Mouse (Mus musculus) heart, postnatal 14 days (tissue): ENCODE measurements around the gene Idh3b. TPM values are rescaled to one million over a fixed set of nuclear protein-coding genes. Genes with fewer than 3 reads are reported as not detected.
A peak's percentile ranks its signal among the peaks of the same experiment; 100 is the strongest.

ENCODE experiments used
- DNase-seq, 2 experiments: peaks; one replicate each; pipeline ENCODE4 v3.0.0; 2021 to 2022
- intact Hi-C: fragments of 180-260 bp; cut with DNase I; formaldehyde crosslinking; loops from one replicate; pipeline ENCODE4 v1.15.1; 2025
- total RNA-seq, 2 experiments: library from RNA; stranded (reverse); gene quantifications; 2 replicates each; pipeline ENCODE4 v1.2.3; 2021

Idh3b gene
- total RNA-seq, 2 experiments from 2014 or later = 678 to 685 TPM

- DNase-seq = peak; percentile 99
- intact Hi-C loops = no loop called here
These were observed 10.0 kb downstream of the Idh3b start, which contains the start of gene Nop56 for GRCm38 (mm10) chr2:130274149-130274861. Gene Nop56, plus strand, starts transcription at chr2:130274430.

DNA sequence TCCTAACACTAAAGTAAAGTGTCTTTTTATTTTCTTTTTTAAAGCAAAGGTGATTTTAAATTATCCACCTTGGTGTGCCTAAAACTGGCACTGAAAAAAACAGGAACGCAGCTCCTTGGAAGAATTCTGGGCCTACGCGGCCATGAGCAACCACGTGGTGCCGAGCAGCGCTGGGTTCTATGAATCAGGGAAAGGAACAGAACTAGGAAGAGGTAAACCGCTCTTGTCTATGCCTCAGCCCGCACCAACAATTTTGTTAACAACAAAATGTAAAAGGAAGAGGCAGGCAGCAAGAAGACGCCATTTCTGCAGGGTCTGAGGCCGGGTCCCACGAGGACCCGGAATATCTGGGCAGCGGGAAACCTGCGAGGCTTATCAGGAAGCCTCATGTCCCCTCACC is 10.6 kb downstream of the Idh3b start:
- intact Hi-C loops = loop anchor here (2.0 kb wide), 1 partner anchor 95 kb away; the partner anchor contains the start of gene Snrpb
- no peak for DNase-seq

DNA sequence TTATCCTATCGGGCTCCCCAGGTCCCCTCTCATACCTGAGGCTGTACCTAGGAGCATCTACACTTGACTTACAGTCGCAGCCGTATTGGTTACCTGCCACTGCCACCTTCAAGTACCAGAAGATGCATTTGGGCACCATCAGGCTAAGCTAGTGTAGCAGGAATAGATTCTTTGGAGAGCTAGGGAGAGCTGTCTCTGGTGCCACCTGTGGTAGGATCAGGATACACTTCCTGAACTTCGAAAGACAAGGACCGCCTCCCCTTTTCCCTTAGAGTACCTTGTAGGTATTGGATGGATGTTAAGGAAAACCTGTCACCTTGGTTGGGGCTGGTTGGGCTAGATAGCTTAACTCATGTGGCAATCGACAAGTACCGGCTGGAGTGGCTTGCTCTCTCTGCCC is 16.3 kb downstream of the Idh3b start:
- intact Hi-C loops = no loop called here
- no peak for DNase-seq

- no peak for DNase-seq
- intact Hi-C loops = no loop called here
These were observed 18.8 kb downstream of the Idh3b start for GRCm38 (mm10) chr2:130265520-130265919.

DNA sequence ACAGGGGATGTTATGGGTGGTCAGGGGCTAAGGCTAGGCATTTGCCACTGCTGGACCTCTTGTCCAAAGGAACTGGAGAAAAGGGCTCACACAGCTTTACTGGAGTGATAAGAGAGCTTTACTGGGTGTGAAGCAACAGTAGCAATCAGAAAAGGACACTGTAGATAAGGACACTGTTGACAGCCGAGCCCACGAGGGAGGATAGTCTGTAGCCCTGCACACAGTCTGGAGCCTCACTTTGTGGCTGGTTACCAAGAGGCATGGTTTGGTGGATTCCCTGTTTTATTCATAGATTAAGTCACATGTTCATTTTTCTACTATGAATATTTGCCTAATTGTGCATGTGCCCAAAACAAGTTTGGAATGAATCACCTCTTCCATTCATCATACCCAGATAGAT is 21.9 kb downstream of the Idh3b start:
- intact Hi-C loops = no loop called here
- no peak for DNase-seq

GRCm38 (mm10) chr2:130261914-130262313 is 22.4 kb downstream of the Idh3b start:
- no peak for DNase-seq
- intact Hi-C loops = no loop called here

DNA sequence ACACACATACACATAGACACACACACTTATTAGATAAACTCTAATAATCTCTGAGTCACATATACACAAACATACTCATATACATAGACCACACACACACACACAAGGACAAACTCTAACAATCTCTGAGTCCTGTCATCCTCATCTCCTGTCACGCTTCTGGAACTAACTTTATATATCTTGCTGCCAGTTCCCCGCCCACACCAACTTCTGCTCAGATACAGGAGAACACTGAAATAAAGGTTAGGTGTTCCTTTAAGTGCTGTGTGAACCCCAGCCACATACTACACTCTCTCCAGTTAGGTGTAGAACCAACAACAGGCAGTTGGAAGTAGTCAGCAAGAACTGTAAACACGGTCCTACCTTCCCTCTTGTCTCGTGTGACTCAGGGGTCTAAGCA is 23.5 kb downstream of the Idh3b start:
- DNase-seq = no peak
- intact Hi-C loops = no loop called here

DNA sequence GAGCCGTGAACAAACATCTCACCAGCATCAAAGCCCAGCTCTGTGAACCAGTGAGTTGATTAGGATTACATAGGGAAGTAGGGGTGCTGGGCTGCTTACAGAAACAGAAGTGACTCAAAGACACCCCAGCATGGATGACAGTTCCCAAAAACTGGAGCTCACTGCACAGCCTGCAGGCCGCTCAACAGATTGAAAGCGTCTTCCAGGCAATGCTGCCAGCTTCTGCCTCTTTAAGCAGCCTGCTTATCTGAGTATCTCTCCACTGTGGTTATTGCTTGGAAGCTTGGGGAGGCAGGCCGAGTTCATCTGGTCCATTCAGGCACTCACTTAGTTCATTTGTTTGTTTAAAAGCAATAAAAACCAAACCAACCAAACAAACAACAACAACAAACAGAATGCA is 27.6 kb downstream of the Idh3b start:
- intact Hi-C loops = no loop called here

DNA sequence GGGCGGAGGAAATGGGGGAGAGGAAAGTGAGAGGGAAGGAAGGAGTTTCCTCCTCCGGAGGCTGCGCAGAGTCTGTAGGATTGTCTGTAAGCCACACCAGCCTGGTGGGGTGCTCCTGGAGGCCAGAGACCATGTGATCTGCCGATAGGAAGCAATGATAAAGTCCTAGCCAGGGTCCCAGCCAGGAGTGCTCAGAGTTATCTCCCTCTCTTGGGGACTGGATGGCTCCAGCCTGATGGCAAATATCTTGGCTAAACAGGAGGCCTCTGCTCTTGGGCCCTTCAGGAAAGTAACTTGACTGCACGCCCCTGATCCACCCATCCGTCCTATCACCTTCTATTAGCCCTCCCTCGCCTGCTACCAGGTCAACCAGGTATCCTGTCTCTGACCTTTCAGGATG is 36.1 kb downstream of the Idh3b start:
- DNase-seq = no peak
- intact Hi-C loops = no loop called here

More for the DNA sequence above, 27.6 kb downstream of the Idh3b start:
- no peak for DNase-seq

DNA sequence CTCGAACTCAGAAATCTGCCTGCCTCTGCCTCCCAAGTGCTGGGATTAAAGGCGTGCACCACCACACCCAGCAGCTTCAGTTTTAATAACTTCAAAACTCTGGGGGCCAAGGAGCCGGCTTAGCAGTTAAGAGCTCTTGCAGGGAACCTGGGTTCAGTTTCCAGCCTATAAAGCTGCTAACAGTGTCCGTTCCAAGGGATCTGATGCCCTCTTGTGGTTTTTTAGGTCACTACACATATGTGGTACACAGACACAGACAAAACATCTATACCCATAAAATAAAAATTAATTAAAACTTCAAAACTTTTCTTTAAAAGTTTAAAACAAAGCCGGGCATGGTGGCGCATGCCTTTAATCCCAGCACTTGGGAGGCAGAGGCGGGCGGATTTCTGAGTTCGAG is 37.4 kb downstream of the Idh3b start:
- intact Hi-C loops = loop anchor here (2.0 kb wide), 1 partner anchor 178 kb away; no protein-coding TSS in a partner anchor
- peak in 1 of 2 experiments; percentile 32 for DNase-seq

Other genes starting within 250 kb of the Idh3b start
- not detected for gene Tgm6, start 172.1 kb downstream of the Idh3b start, total RNA-seq
- 100 to 1,000 TPM; 141 to 159 TPM for gene Snrpb, start 105.1 kb downstream of the Idh3b start, total RNA-seq
- gene Tmc2, start 89.4 kb downstream of the Idh3b start, total RNA-seq = not detected
- gene Nop56, start 10.1 kb downstream of the Idh3b start, total RNA-seq = 10 to 100 TPM; 35.0 to 36.9 TPM
- gene Ebf4, start 10.6 kb upstream of the Idh3b start, total RNA-seq = 1 to 10 TPM in 1 of 2 experiments, under 1 TPM in 1; 0.68 to 1.1 TPM
- 10 to 100 TPM in 1 of 2 experiments, 1 to 10 TPM in 1; 9.5 to 10.4 TPM for gene Cpxm1, start 113.0 kb upstream of the Idh3b start, total RNA-seq
- gene Gm28372, start 120.7 kb upstream of the Idh3b start, total RNA-seq = not detected
- not detected for gene 1700020A23Rik, start 120.7 kb upstream of the Idh3b start, total RNA-seq
- not detected for gene Tmem239, start 121.9 kb upstream of the Idh3b start, total RNA-seq
- gene Vps16, start 139.8 kb upstream of the Idh3b start, total RNA-seq = 10 to 100 TPM; 25.1 to 29.4 TPM
- 1 to 10 TPM; 4.7 to 5.5 TPM for gene Pced1a, start 140.2 kb upstream of the Idh3b start, total RNA-seq
- gene Ptpra, start 165.7 kb upstream of the Idh3b start, total RNA-seq = 10 to 100 TPM; 61.8 to 63.8 TPM